Mouse (Mus musculus) gastrocnemius, adult 18-20 months (tissue): ENCODE measurements around the gene Etv3. TPM values are rescaled to one million over a fixed set of nuclear protein-coding genes. Genes with fewer than 3 reads are reported as not detected.
"Not testable (repeated sequence)": the region's sequence is repeated elsewhere in the genome, so short reads cannot be mapped to it uniquely, and the experiment has no call there.

Experiments used
- DNase-seq: peaks from one replicate; pipeline ENCODE4 v3.0.0; 2021; ENCODE audit warnings: low spot score
- long read RNA-seq, 2 experiments: library from polyadenylated mRNA; stranded (forward); transcript quantifications; one replicate each; pipeline ENCODE4 v2.0.0; 2021
- total RNA-seq, 2 experiments: library from RNA; stranded (reverse); gene quantifications; 2 replicates each; pipeline ENCODE4 v1.2.3; 2021

Gene Etv3
- 1 to 10 TPM; 9.5 to 9.7 TPM for total RNA-seq
- long read RNA-seq, experiment 1, full-length matches to known transcripts: 7 of 10 reads
- long read RNA-seq, experiment 1, partial matches to known transcripts: 0 of 10 reads
- long read RNA-seq, experiment 1, other reads (novel, unspliced or antisense): 3 of 10 reads
- long read RNA-seq, experiment 2, full-length matches to known transcripts: 6 of 9 reads
- long read RNA-seq, experiment 2, partial matches to known transcripts: 0 of 9 reads
- long read RNA-seq, experiment 2, other reads (novel, unspliced or antisense): 3 of 9 reads

GRCm38 (mm10) chr3:87525043-87525836, at the start of gene Etv3:
Etv3 (plus strand) TSS chr3:87525407.
- DNase-seq: peak; percentile 86

DNA sequence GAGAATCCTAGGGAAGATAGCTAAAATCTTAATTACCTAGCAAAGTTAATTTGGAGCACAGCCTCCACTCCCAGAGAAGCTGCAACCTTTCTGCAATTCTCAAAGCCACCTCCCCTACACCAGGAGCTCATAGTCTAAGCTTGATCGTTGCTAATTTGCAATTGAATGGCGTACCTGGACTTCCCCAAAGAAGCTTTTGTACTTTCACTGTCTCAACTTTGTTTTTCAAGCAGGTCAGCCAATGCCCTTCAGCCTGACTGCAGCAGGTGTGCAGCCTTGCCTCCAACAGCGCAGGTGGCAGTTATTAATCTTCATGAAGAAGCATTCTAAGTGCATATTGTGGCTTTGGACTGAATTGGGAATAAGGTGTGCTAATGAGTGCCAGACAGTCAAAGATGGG, 47.3 kb upstream of the Etv3 start:
- DNase-seq: not testable (repeated sequence)

- DNase-seq: not testable (repeated sequence)
Measured at GRCm38 (mm10) chr3:87478596-87478995, 46.6 kb upstream of the Etv3 start.

DNA sequence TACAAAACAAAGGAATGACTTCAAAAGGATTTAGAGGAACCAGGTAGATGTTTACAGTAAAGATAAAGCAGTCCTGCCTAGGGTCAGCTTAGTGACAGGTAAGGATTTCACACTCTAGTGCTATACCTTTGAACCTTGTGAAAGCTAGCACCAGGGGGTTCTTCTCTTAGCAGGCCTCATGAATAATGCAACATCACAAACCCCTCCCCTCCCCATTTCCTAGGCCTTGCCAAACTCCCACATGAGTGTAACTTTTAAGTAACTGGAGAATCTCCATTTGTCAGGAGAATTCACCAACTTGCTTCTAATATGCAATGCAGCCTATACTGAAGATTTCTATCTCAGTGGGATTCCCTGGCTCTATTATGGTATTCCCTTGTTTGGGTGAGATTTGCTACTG, 46.0 kb upstream of the Etv3 start:
- DNase-seq: not testable (repeated sequence)

GRCm38 (mm10) chr3:87487392-87487791, 37.8 kb upstream of the Etv3 start:
- no peak for DNase-seq

- no peak for DNase-seq
Measured at GRCm38 (mm10) chr3:87487911-87488310, 37.3 kb upstream of the Etv3 start.

DNA sequence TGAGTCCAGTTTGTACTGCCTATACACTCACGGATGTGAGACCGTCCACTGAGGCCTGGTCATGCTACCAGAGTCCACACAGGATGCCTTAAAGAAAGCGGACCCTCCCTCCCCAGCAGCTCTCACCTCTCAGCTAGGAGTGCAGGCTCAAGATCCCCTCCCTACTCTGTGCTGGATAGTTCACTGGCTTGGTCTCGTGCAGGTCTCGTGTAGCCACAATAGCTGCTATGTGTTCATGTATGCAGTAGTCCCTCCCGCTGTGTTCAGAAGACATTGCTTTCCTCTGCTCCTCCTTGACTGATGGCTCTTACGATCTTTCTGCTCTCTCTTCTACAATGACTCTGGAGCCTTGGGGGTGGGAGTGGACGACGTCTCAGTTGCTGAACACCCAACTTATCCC, 26.9 kb upstream of the Etv3 start:
- no peak for DNase-seq

DNA sequence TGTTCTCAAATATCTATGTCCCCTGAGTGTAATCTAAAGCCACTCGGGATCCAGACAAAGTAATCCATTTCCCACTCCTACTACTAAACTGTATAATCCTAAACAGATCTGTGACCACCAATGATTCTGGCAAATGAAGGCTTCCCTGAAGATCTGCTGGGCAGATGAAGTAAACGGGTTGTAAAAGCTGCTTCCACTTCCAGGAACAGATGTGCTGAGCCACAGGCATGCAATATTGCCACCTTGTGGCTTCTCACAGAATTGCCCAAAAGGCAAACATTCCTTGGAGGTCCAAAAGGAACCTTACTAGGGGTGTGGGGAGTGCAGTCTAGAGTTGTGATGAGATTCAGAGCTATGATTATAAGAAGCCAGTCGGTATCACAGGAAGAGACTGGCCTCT, 26.1 kb upstream of the Etv3 start:
- peak; percentile 74 for DNase-seq

GRCm38 (mm10) chr3:87500088-87501055, 24.8 kb upstream of the Etv3 start:
- no peak for DNase-seq

DNA sequence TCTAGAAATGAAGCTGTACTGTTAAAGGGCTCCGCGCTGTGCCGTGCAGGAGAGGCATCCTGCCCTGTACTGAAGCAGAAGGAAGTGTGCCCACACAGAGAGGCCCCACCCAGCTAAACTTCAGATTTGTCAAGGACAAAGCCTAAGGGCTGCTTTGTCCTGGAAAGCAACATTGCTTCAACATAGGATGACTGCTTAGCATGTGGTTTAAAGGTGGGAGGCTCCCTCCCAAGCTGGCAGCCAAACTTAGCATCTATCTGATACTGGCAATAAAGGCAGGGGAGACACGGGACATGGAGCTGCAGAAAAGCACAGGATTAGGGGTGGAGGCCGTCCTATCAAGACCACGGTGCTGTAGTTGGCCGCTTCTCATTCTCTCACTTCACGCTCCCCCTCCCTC, 24.1 kb upstream of the Etv3 start:
- no peak for DNase-seq

DNA sequence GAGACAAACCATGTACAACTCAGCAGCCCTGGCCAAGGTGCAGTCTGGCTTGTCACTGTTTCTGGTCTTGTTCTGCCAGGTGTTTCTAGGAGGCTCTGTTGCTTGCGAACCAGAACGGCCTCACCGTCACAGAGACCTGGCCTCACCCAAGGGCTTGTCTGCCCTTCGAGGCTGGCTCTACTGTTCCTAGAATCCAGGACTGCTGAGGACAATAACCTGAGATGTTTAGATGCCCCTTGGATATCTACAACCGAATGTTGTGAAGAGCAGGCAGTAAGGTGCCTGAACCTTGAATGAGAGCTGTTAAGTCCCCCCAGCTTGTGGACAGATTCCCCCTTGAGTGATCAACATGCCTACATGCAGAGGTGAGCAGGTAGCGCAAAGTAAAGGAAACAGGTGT, 22.4 kb upstream of the Etv3 start:
- no peak for DNase-seq

DNA sequence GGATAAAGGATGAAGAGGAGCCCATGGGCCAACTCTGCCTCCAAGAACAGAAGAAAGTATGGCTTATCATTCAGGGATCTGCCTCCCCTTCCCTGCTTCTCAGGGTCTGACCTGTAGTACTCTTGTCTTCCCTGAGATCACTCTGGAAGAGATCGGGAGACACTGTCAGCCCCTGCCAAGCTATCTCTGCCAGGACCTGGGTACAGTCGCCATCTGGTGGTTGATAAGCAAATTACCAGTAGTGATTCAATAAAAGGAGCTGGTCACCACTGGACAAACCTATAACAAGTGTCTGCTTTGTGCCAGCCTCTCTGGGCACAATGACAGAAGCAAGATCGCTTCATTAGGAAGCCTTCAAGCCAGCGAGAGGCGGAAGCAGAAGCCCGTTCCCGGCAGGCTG, 20.9 kb upstream of the Etv3 start:
- DNase-seq: peak; percentile 41

- DNase-seq: no peak
Measured at GRCm38 (mm10) chr3:87504749-87505425, 20.3 kb upstream of the Etv3 start.

DNA sequence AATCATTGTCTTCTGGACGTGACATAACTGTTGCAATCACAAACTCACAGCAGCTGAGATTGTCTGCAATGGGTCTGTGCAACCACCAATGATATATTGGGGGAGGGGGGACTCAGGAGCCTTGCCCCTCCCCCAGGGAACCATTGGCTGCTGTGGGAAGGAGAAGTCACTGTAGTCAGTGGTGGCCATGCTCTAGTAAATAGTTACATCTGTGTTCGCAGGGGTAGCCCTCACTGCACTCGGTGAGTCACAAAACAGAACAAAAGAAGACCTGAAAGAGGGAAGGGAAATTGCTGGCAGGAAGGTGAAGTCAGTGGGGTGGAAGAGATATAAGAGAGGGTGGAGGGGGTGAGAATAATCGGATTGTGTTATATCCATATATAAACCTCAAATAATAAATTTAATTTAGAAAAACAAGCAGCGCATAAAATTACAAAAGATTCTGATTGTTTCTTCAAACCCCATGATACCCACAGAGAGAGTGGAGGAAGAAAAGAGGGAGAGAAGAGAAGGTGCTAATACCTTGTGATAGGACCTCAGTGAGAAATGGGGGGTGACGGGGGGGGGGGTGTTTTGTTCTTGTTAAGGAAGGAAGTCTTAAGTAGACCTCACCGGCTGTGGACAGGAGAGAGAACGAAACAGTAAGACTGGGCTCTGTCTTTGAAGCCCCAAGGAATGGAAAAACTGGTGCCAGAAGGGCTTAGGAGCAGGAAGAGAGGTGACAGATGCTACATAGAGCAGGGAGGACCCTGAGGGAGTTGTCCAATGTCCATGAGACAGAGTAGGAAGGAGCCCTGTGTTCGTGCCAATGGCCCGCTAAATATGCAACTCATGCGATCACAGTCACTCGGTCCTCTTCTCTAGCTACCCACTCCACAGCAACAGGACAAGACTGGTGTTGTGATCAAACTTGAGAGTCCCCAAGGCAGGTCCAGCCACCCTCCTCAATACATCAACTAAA, 18.5 kb upstream of the Etv3 start:
- DNase-seq: no peak

DNA sequence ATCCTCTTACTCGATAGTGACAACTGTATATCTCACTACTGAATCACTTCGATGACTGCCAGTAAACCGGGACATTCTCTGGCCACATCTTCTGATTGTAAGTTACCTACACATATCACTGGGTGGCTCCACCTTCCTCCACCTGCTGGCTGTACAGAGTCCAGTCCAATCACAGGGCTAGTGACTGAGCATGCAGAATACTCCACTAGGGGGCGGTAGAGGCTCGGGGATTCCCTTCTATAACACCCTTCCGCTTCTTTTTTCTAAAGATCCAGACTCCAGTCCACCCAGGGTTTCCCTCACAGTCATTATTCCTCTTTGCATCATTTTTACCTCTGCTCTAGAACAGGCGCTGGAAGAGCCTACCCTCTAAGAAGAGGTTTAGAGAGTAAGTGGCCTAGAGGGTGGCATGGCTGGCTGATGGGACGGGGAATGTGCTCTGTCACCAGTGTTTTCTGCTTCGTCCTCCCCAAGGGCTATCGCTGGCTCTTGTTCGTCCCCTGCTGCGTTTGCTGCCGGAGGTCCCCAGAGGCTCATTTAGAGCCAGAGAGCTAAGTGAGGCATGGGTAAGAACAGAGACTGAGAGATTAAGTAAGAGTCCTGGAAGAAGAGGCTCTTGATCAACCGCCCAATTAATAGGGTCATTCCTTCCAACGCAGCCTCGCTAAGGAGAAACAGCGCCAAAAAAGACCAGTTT, 16.9 kb upstream of the Etv3 start:
- peak; percentile 89 for DNase-seq

DNA sequence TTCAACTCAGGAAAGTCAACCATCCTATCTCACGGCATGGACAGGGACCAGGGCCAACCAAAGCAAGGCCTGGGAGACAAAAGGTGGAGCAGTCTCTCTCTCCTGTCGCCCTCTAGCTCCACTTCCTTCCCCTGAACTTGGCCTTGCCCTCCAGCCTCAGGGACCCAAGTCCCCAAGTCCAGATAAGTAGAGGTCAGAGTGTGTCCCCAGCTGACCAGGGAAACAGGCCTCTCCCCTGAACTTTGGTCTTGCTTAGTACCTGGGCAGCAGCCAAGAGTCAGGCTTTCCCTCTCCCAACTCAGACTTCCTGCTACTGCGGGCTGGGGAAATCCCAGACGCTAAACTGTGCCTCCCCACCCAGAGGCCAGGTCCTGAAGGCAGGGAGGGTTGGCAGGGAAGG, 16.1 kb upstream of the Etv3 start:
- peak; percentile 49 for DNase-seq

- DNase-seq: no peak
Measured at GRCm38 (mm10) chr3:87510832-87511231, 14.4 kb upstream of the Etv3 start.

DNA sequence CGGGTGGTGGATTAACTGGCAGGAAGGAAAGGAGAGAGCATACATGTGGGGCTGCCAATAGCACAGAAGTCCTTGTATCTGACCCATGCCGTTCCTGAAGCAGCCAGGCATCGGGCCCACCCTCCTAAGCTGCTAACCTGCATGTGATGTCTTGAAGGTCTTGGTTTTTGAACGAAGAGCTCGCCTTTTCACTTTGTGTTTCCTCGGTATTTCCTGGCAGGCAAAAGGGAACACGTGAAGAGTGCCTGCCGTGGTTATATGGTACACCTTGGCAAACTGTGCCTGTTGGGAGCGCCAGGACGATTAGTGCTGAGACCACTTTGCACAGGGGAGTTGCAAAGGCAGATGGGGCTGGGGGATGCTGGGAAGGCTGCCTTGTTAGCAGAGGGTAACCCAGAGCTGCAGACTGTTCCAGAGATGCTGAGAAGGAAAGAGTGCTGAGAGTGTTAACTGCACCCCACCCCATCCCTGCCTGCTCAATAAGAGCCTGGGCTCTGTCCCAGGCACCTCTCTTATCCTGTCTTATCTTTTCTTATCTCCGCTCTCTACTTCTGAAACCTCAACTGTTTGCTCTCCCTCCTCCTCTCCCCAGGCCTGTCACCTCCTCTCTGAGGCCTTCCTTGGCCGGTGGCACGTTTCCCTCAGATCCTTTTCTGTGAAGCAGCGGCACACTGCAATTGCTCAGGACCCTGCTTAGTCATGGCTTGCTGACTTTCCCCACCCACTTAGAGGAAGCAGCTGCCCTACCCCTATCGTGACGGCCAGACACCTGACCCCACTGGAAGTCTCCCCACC, 13.0 kb upstream of the Etv3 start:
- DNase-seq: no peak
